Mouse (Mus musculus): ENCODE results near the gene Rad21l. TPM values are rescaled to one million over a fixed set of nuclear protein-coding genes. Genes with fewer than 3 reads are reported as not detected.

Rad21l gene
- total RNA-seq, 1 experiment = 0.13 TPM

Other genes starting within 250 kb of the Rad21l start
- gene 4921509C19Rik, start 192.4 kb downstream of the Rad21l start, total RNA-seq (2012; rRNA removed) = 0.09 and 0.11 TPM in 2 replicates
- 124 and 155 TPM in 2 replicates for gene Nsfl1c, start 174.4 kb downstream of the Rad21l start, total RNA-seq (2012; rRNA removed)
- gene Fkbp1a, start 126.0 kb downstream of the Rad21l start, total RNA-seq (2012; rRNA removed) = 53.8 and 79.5 TPM in 2 replicates
- gene Sdcbp2, start 95.9 kb downstream of the Rad21l start, total RNA-seq (2012; rRNA removed) = 3.2 and 4.1 TPM in 2 replicates
- 0.18 and 0.37 TPM in 2 replicates for gene Snph, start 35.9 kb downstream of the Rad21l start, total RNA-seq (2012; rRNA removed)
- gene Tmem74b, start 33.5 kb upstream of the Rad21l start, total RNA-seq (2012; rRNA removed) = 0.40 and 0.85 TPM in 2 replicates
- gene Psmf1, start 75.7 kb upstream of the Rad21l start, total RNA-seq (2012; rRNA removed) = 15.4 and 21.7 TPM in 2 replicates
- 0.18 and 0.37 TPM in 2 replicates for gene Rspo4, start 174.4 kb upstream of the Rad21l start, total RNA-seq (2012; rRNA removed)
- gene Angpt4, start 242.7 kb upstream of the Rad21l start, total RNA-seq (2012; rRNA removed) = 0.26 and 0.98 TPM in 2 replicates

Data from ES-E14 (cell line).